29 mouse cellular contexts compared by ENCODE assay signal in the genomic region with DNA sequence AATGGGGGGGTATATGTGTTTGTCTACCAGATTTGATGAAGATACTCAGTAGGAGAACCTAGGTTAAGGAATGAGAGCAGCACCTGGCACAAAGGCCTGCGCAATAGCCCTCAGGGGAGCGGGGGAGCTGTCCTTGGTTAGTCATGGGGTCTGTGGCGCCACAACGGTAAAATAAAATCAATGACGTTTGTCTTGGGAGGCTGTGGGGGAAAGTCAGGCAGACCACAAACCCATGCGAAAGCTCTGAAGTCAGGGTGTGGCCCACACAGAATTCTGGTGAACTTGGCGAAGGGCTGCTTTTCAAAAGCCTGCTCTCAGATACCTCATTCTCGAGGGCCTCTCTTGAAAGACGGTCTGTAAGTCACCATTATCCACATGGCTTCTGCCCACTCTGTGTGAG. TPM values are rescaled to one million over a fixed set of nuclear protein-coding genes. Genes with fewer than 3 reads are reported as not detected.
A peak's percentile ranks its signal among the peaks of the same experiment; 100 is the strongest.
DNase-seq lines count a peak whose midpoint lies in the region; ATAC-seq and TF ChIP-seq lines count a peak whose summit lies in the region.
"Had no signal": no experiment of that assay in that cellular context is flagged by ENCODE, and none has a peak within 500 bp of the region (broad histone marks: within the 10 kb centered on the region; RNA-seq: fewer than 3 reads in every experiment).

No protein-coding gene starts in this region.

- H3K4me2 ChIP-seq in myocyte (ENCODE audit: low read depth), result no peak overlapping the region
- H3K4me2 ChIP-seq: embryonic facial prominence, embryonic 13.5 days; forebrain, embryonic 13.5 days; heart, embryonic 13.5 days; hindbrain, embryonic 14.5 days had no signal

- H3K36me3 ChIP-seq in myocyte (ENCODE audit: control insufficient read depth, insufficient read depth), result no peaks in the 10 kb centered on the region
- H3K36me3 ChIP-seq: embryonic facial prominence, embryonic 13.5 days; forebrain, embryonic 10.5 days; heart, embryonic 10.5 days; heart, embryonic 13.5 days had no signal

- no peak overlapping the region for H3K4me3 ChIP-seq in myocyte
- H3K4me3 ChIP-seq: embryonic facial prominence, embryonic 13.5 days; forebrain, embryonic 10.5 days; forebrain, embryonic 13.5 days; heart, adult 2 months; heart, embryonic 10.5 days; heart, embryonic 13.5 days had no signal

- H3ac ChIP-seq in myocyte (ENCODE audit: control insufficient read depth, insufficient read length), result no peak overlapping the region

- no peak for ATAC-seq in CD4-positive, CD25-positive, alpha-beta regulatory T cell, adult 4 months
- ATAC-seq: forebrain, embryonic 13.5 days; forebrain, embryonic 16.5 days; hindbrain, postnatal 0 days had no signal

- H3K79me2 ChIP-seq in myocyte (ENCODE audit: control insufficient read depth, insufficient read depth), result no peaks in the 10 kb centered on the region

- no peak for TF ChIP-seq POLR2A in myocyte (IDR thresholded peaks at IDR 0.05; ENCODE audit: insufficient read length, low read depth)

- no peaks in the 10 kb centered on the region for H3K27me3 ChIP-seq in myocyte (ENCODE audit: control insufficient read depth, insufficient read depth, insufficient read length)

- peak; percentile 9 for DNase-seq in CD4-positive, CD25-positive, alpha-beta regulatory T cell, adult 2 months (ENCODE audit: low read depth, low spot score)
- peak; percentile 64 to 73 for DNase-seq in CD8-positive naive resting alpha-beta T cell, adult 2 months (ENCODE audit: low read depth in 2 of 2, low spot score in 2 of 2)
- DNase-seq in layer of hippocampus, postnatal 10 days (ENCODE audit: low spot score in 2 of 2), result no peak
- DNase-seq in thymus, postnatal 14 days, result no peak
- no peak for DNase-seq in MN1 (ENCODE audit: low spot score)
- DNase-seq: adrenal gland, postnatal 10 days; adrenal gland, postnatal 36 days; cerebellum, adult 18-20 months; cerebellum, adult 9-11 months; cerebellum, postnatal 25 days; gastrocnemius, postnatal 10 days; gastrocnemius, postnatal 36 days; heart, adult 2 months; heart, postnatal 14 days; heart, postnatal 4 days had no signal

TF ChIP-seq in myocyte, 11 proteins besides CTCF, POLR2A, EP300 and RAD21:
- peak; percentile 40 for TF ChIP-seq REST (IDR thresholded peaks at IDR 0.05; ENCODE audit: insufficient read depth, insufficient read length)
- TF ChIP-seq CEBPB (IDR thresholded peaks at IDR 0.05; ENCODE audit: insufficient read depth, poor library complexity, severe bottlenecking), result no peak

RNA-seq across cellular contexts. Expression of a gene that starts 25.6 kb away (rescaled TPM):
- polyA plus RNA-seq in CD4-positive, CD25-positive, alpha-beta regulatory T cell, adult 4 months (2017; shearing (Covaris generic)), result 10 to 100 TPM; 11.6 to 15.8 TPM
- 5.1 TPM for polyA plus RNA-seq in myocyte (2012; fragmentation: generic; extraction: Trizol)
- 10 to 100 TPM; 60.9 to 66.2 TPM for total RNA-seq in layer of hippocampus, postnatal 10 days (2021)

RNA-seq across cellular contexts. Expression of a gene that starts 25.8 kb away (rescaled TPM):
- not detected for polyA plus RNA-seq in CD4-positive, CD25-positive, alpha-beta regulatory T cell, adult 4 months (2017; shearing (Covaris generic))
- polyA plus RNA-seq in myocyte (2012; fragmentation: generic; extraction: Trizol), result not detected
- total RNA-seq in layer of hippocampus, postnatal 10 days (2021), result 1 to 10 TPM; 1.1 to 2.3 TPM
- total RNA-seq: common myeloid progenitor, adult 5-6 weeks; gastrocnemius, postnatal 10 days; gastrocnemius, postnatal 36 days; granulocyte monocyte progenitor cell, adult 5-6 weeks; heart, adult 2 months; heart, postnatal 4 days; MEL had no signal
- polyA plus RNA-seq: embryonic facial prominence, embryonic 13.5 days; forebrain, embryonic 16.5 days had no signal

RNA-seq across cellular contexts. Expression of a gene that starts 53.0 kb away (rescaled TPM):
- not detected for polyA plus RNA-seq in CD4-positive, CD25-positive, alpha-beta regulatory T cell, adult 4 months (2017; shearing (Covaris generic))
- 0.95 TPM for polyA plus RNA-seq in myocyte (2012; fragmentation: generic; extraction: Trizol)
- under 1 TPM; 0.30 to 0.65 TPM for total RNA-seq in layer of hippocampus, postnatal 10 days (2021)
- total RNA-seq: adrenal gland, adult 18-20 months; adrenal gland, postnatal 36 days; common myeloid progenitor, adult 5-6 weeks; granulocyte monocyte progenitor cell, adult 5-6 weeks; heart, postnatal 14 days; MEL had no signal

Comparison
In these comparisons a context has a peak if more than half of its experiments do, and no peak if none do; other contexts are left out.
1. DNase-seq: peak in CD4-positive, CD25-positive, alpha-beta regulatory T cell, adult 2 months (single experiment) and CD8-positive naive resting alpha-beta T cell, adult 2 months (2 of 2); none in layer of hippocampus, postnatal 10 days (0 of 2), thymus, postnatal 14 days (single experiment) and MN1 (single experiment).